ENCODE assay signal across 22 mouse cellular contexts in the genomic region with DNA sequence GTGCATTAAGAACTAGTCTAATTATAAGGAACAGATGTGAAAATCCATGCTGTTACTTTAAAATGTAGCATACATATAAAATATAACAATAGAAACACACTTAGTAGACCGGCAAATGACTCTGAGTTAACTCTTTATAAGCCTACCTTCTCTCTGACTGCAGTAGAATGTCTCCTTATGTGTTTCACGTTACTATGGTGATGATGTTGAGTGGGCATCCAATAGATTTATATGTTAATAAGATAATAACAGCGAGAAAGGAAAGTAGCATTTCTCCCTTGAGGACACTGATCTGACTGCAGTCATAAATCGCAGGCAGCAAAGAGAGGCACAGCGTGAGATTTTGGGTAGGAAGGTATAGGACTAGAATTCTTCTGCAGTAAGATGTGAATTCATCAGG.
A peak's percentile ranks its signal among the peaks of the same experiment; 100 is the strongest.
DNase-seq lines count a peak whose midpoint lies in the region; ATAC-seq and TF ChIP-seq lines count a peak whose summit lies in the region.
"Had no signal": no experiment of that assay in that cellular context is flagged by ENCODE, and none has a peak within 500 bp of the region (broad histone marks: within the 10 kb centered on the region; RNA-seq: fewer than 3 reads in every experiment).

No protein-coding gene starts in this region.

- no peaks in the 10 kb centered on the region for H3K27me3 ChIP-seq in midbrain, embryonic 16.5 days (ENCODE audit: control insufficient read depth, insufficient read depth, low read depth, low read length)
- H3K27me3 ChIP-seq in midbrain, embryonic 14.5 days (ENCODE audit: control insufficient read depth, insufficient read depth, low read length), result no peaks in the 10 kb centered on the region
- no peaks in the 10 kb centered on the region for H3K27me3 ChIP-seq in hindbrain, embryonic 16.5 days (replicated peaks; ENCODE audit: control insufficient read depth, insufficient read depth, low read length)
- H3K27me3 ChIP-seq in neural tube, embryonic 13.5 days, result no peaks in the 10 kb centered on the region
- H3K27me3 ChIP-seq: embryonic facial prominence, embryonic 12.5 days; forebrain, embryonic 12.5 days had no signal

- H3K9me3 ChIP-seq in midbrain, embryonic 16.5 days (replicated peaks; ENCODE audit: control insufficient read depth, low read length, poor library complexity, severe bottlenecking), result no peaks in the 10 kb centered on the region
- no peaks in the 10 kb centered on the region for H3K9me3 ChIP-seq in midbrain, embryonic 14.5 days (ENCODE audit: control insufficient read depth, low read length)
- no peaks in the 10 kb centered on the region for H3K9me3 ChIP-seq in hindbrain, embryonic 16.5 days (ENCODE audit: control insufficient read depth, low read length)
- H3K9me3 ChIP-seq in neural tube, embryonic 13.5 days, result no peaks in the 10 kb centered on the region
- H3K9me3 ChIP-seq: embryonic facial prominence, embryonic 12.5 days; forebrain, embryonic 12.5 days; heart, embryonic 10.5 days had no signal

- ATAC-seq in midbrain, embryonic 16.5 days, result peak; percentile 39; the same call in 1 of the 2 replicates
- ATAC-seq in midbrain, embryonic 14.5 days (ENCODE audit: low FRiP score, low TSS enrichment), result no peak
- ATAC-seq in hindbrain, embryonic 16.5 days, result peak; percentile 42; the same call in 1 of the 2 replicates
- peak; percentile 55 for ATAC-seq in neural tube, embryonic 13.5 days (ENCODE audit: low read depth)
- ATAC-seq: forebrain, embryonic 16.5 days; inflammation-experienced regulatory T-cells, adult 6 months; intestine, postnatal 0 days had no signal

- no peak overlapping the region for H3K4me3 ChIP-seq in gastrocnemius, adult 2 months
- no peak overlapping the region for H3K4me3 ChIP-seq in midbrain, embryonic 16.5 days (ENCODE audit: low read depth, low read length)
- no peak overlapping the region for H3K4me3 ChIP-seq in midbrain, embryonic 14.5 days (replicated peaks; ENCODE audit: low read depth, low read length)
- H3K4me3 ChIP-seq in hindbrain, embryonic 16.5 days (ENCODE audit: low read length), result no peak overlapping the region
- H3K4me3 ChIP-seq in neural tube, embryonic 13.5 days, result no peak overlapping the region
- H3K4me3 ChIP-seq: embryonic facial prominence, embryonic 12.5 days; forebrain, embryonic 12.5 days; heart, embryonic 10.5 days had no signal

- no peak for DNase-seq in gastrocnemius, adult 2 months
- no peak for DNase-seq in gastrocnemius, adult 8-10 months (ENCODE audit: low spot score in 2 of 2)
- DNase-seq in midbrain, embryonic 14.5 days, result no peak
- no peak for DNase-seq in cerebellum, postnatal 4 days (ENCODE audit: low spot score in 2 of 2)
- no peak for DNase-seq in cerebellum, postnatal 14 days
- DNase-seq: adrenal gland, postnatal 10 days; cerebellum, adult 18-20 months; cerebellum, adult 9-11 months; embryo, embryonic 11 days; gastrocnemius, postnatal 36 days; heart, adult 11 months; heart, postnatal 10 days; heart, postnatal 4 days had no signal

- TF ChIP-seq CTCF in gastrocnemius, adult 2 months (IDR thresholded peaks at IDR 0.05), result no peak

- no peak overlapping the region for H3K9ac ChIP-seq in midbrain, embryonic 16.5 days (ENCODE audit: low read depth, low read length)
- no peak overlapping the region for H3K9ac ChIP-seq in midbrain, embryonic 14.5 days (replicated peaks; ENCODE audit: low read length)
- H3K9ac ChIP-seq in hindbrain, embryonic 16.5 days (ENCODE audit: low read depth, low read length), result no peak overlapping the region
- no peak overlapping the region for H3K9ac ChIP-seq in neural tube, embryonic 13.5 days
- H3K9ac ChIP-seq: embryonic facial prominence, embryonic 12.5 days; forebrain, embryonic 12.5 days had no signal

- H3K4me1 ChIP-seq in midbrain, embryonic 16.5 days (ENCODE audit: control insufficient read depth, insufficient read depth, low read length), result no peaks in the 10 kb centered on the region; the same call in 1 of the 2 replicates
- H3K4me1 ChIP-seq in midbrain, embryonic 14.5 days (ENCODE audit: control insufficient read depth, insufficient read depth, low read length), result 0 out of 2 replicates have a peak, but pooled peaks cover 4% of the 10 kb centered on the region
- peaks cover 8% of the 10 kb centered on the region for H3K4me1 ChIP-seq in hindbrain, embryonic 16.5 days (ENCODE audit: control insufficient read depth, insufficient read depth, low read depth, low read length)
- peaks cover 33% of the 10 kb centered on the region for H3K4me1 ChIP-seq in neural tube, embryonic 13.5 days (replicated peaks)

- 39% methylated on average over 5 of the region's 5 CpGs for WGBS in midbrain, embryonic 16.5 days
- 31% methylated on average over 5 of the region's 5 CpGs for WGBS in midbrain, embryonic 14.5 days
- 31% methylated on average over 5 of the region's 5 CpGs for WGBS in hindbrain, embryonic 16.5 days
- WGBS in neural tube, embryonic 13.5 days, result 18% methylated on average over 5 of the region's 5 CpGs

- H3K36me3 ChIP-seq in midbrain, embryonic 16.5 days (ENCODE audit: control insufficient read depth, insufficient read depth, low read length), result no peaks in the 10 kb centered on the region
- H3K36me3 ChIP-seq in midbrain, embryonic 14.5 days (ENCODE audit: control insufficient read depth, insufficient read depth, low read length), result no peaks in the 10 kb centered on the region
- H3K36me3 ChIP-seq in hindbrain, embryonic 16.5 days (ENCODE audit: control insufficient read depth, insufficient read depth, low read length), result no peaks in the 10 kb centered on the region
- H3K36me3 ChIP-seq in neural tube, embryonic 13.5 days, result no peaks in the 10 kb centered on the region
- H3K36me3 ChIP-seq: embryonic facial prominence, embryonic 12.5 days; forebrain, embryonic 12.5 days; heart, embryonic 10.5 days had no signal

- peak overlapping the region; percentile 51; the same call in 1 of the 2 replicates for H3K27ac ChIP-seq in gastrocnemius, adult 2 months
- H3K27ac ChIP-seq in midbrain, embryonic 16.5 days (ENCODE audit: low read length), result no peak overlapping the region
- no peak overlapping the region for H3K27ac ChIP-seq in midbrain, embryonic 14.5 days (replicated peaks; ENCODE audit: low read depth, low read length)
- no peak overlapping the region for H3K27ac ChIP-seq in hindbrain, embryonic 16.5 days (ENCODE audit: low read depth, low read length)
- H3K27ac ChIP-seq in neural tube, embryonic 13.5 days (replicated peaks), result no peak overlapping the region; the same call in 1 of the 2 replicates
- H3K27ac ChIP-seq: forebrain, embryonic 12.5 days had no signal

- no peak overlapping the region for H3K4me2 ChIP-seq in midbrain, embryonic 16.5 days (ENCODE audit: low read length)
- H3K4me2 ChIP-seq in midbrain, embryonic 14.5 days (ENCODE audit: low read length), result no peak overlapping the region
- H3K4me2 ChIP-seq in hindbrain, embryonic 16.5 days (ENCODE audit: low read length), result no peak overlapping the region
- H3K4me2 ChIP-seq in neural tube, embryonic 13.5 days, result no peak overlapping the region
- H3K4me2 ChIP-seq: embryonic facial prominence, embryonic 12.5 days; forebrain, embryonic 12.5 days had no signal

- intact Hi-C loops in gastrocnemius, adult 2 months (cut with DNase I), result loop anchor here (2.0 kb wide), 1 partner anchor 174 kb away; no protein-coding TSS in a partner anchor
